ENCODE assay signal across 42 mouse cellular contexts in genomic region chr3:27950726-27951125, GRCm38 (mm10). TPM values are rescaled to one million over a fixed set of nuclear protein-coding genes. Genes with fewer than 3 reads are reported as not detected.
"Had no signal": no experiment of that assay in that cellular context is flagged by ENCODE, and none has a peak within 500 bp of the region (broad histone marks: within the 10 kb centered on the region; RNA-seq: fewer than 3 reads in every experiment).

No protein-coding gene starts in this region.

- DNase-seq: left cerebral cortex, postnatal 4 days; liver; liver, embryonic 13.5 days; liver, postnatal 0 days; lung, adult 18-20 months; lung, adult 2 months; lung, embryonic 14.5 days; lung, postnatal 10 days; lung, postnatal 14 days; lung, postnatal 36 days; lung, postnatal 4 days; midbrain, embryonic 14.5 days had no signal

- H3K4me1 ChIP-seq: limb, embryonic 15.5 days; liver, embryonic 12.5 days; liver, embryonic 13.5 days; liver, embryonic 15.5 days; lung, embryonic 15.5 days; megakaryocyte, embryonic 14.5 days; midbrain, embryonic 12.5 days; midbrain, embryonic 13.5 days; midbrain, embryonic 15.5 days; neural tube, embryonic 12.5 days; neural tube, embryonic 13.5 days had no signal

- H3K4me2 ChIP-seq: limb, embryonic 12.5 days; limb, embryonic 13.5 days; limb, embryonic 15.5 days; liver, embryonic 12.5 days; liver, embryonic 13.5 days; liver, embryonic 15.5 days; lung, embryonic 14.5 days; lung, embryonic 15.5 days; midbrain, embryonic 11.5 days; midbrain, embryonic 12.5 days; midbrain, embryonic 13.5 days; midbrain, embryonic 15.5 days; neural tube, embryonic 12.5 days; neural tube, embryonic 13.5 days had no signal

- ATAC-seq: liver, embryonic 12.5 days; liver, postnatal 0 days; lung, postnatal 0 days; midbrain, embryonic 13.5 days; midbrain, embryonic 15.5 days; midbrain, embryonic 16.5 days had no signal

- H3K4me3 ChIP-seq: limb, embryonic 10.5 days; limb, embryonic 12.5 days; limb, embryonic 13.5 days; limb, embryonic 15.5 days; liver, embryonic 12.5 days; liver, embryonic 13.5 days; liver, embryonic 15.5 days; lung, embryonic 15.5 days; megakaryocyte, embryonic 14.5 days; midbrain, embryonic 10.5 days; midbrain, embryonic 12.5 days; midbrain, embryonic 13.5 days; midbrain, embryonic 15.5 days; myocyte; neural tube, embryonic 12.5 days; neural tube, embryonic 13.5 days had no signal

- H3K9ac ChIP-seq: limb, embryonic 12.5 days; limb, embryonic 13.5 days; limb, embryonic 15.5 days; liver, embryonic 12.5 days; liver, embryonic 13.5 days; liver, embryonic 14.5 days; liver, embryonic 15.5 days; liver, postnatal 0 days; lung, embryonic 14.5 days; lung, embryonic 15.5 days; midbrain, embryonic 12.5 days; midbrain, embryonic 13.5 days; midbrain, embryonic 15.5 days; neural tube, embryonic 12.5 days; neural tube, embryonic 13.5 days had no signal

- H3K36me3 ChIP-seq: limb, embryonic 10.5 days; limb, embryonic 12.5 days; limb, embryonic 13.5 days; liver, embryonic 12.5 days; liver, embryonic 13.5 days; liver, embryonic 15.5 days; lung, embryonic 15.5 days; midbrain, embryonic 10.5 days; midbrain, embryonic 12.5 days; midbrain, embryonic 13.5 days; midbrain, embryonic 15.5 days; neural tube, embryonic 12.5 days; neural tube, embryonic 13.5 days had no signal

- H3K27ac ChIP-seq: limb, embryonic 10.5 days; limb, embryonic 12.5 days; limb, embryonic 13.5 days; limb, embryonic 15.5 days; liver, embryonic 12.5 days; liver, embryonic 13.5 days; liver, embryonic 14.5 days; liver, embryonic 15.5 days; lung, embryonic 15.5 days; macrophage; midbrain, embryonic 10.5 days; midbrain, embryonic 12.5 days; midbrain, embryonic 13.5 days; midbrain, embryonic 15.5 days; neural tube, embryonic 12.5 days; neural tube, embryonic 13.5 days had no signal

- H3K27me3 ChIP-seq: limb, embryonic 12.5 days; limb, embryonic 13.5 days; limb, embryonic 15.5 days; liver, embryonic 12.5 days; liver, embryonic 13.5 days; liver, embryonic 15.5 days; lung, embryonic 15.5 days; midbrain, embryonic 12.5 days; midbrain, embryonic 13.5 days; midbrain, embryonic 15.5 days; neural tube, embryonic 12.5 days; neural tube, embryonic 13.5 days had no signal

- H3K9me3 ChIP-seq: limb, embryonic 10.5 days; limb, embryonic 12.5 days; limb, embryonic 13.5 days; limb, embryonic 15.5 days; liver, embryonic 12.5 days; liver, embryonic 13.5 days; liver, embryonic 15.5 days; lung, embryonic 15.5 days; megakaryocyte, embryonic 14.5 days; midbrain, embryonic 10.5 days; midbrain, embryonic 12.5 days; midbrain, embryonic 13.5 days; midbrain, embryonic 15.5 days; neural tube, embryonic 12.5 days; neural tube, embryonic 13.5 days had no signal

RNA-seq across cellular contexts. Expression of gene Tmem212, which starts 54.6 kb away (rescaled TPM):
- total RNA-seq: left cerebral cortex, postnatal 25 days; liver, adult 2 months; megakaryocyte progenitor cell, adult 5-6 weeks; megakaryocyte, adult 5-6 weeks; megakaryocyte-erythroid progenitor cell, adult 5-6 weeks; monocyte, adult 5-6 weeks had no signal
- polyA plus RNA-seq: limb, embryonic 10.5 days; limb, embryonic 11.5 days; limb, embryonic 12.5 days; limb, embryonic 13.5 days; limb, embryonic 14.5 days; limb, embryonic 15.5 days; liver, adult 2 months; liver, embryonic 12.5 days; liver, embryonic 13.5 days; liver, embryonic 14.5 days; liver, embryonic 15.5 days; liver, embryonic 16.5 days; lung, embryonic 14.5 days; macrophage; midbrain, embryonic 10.5 days; midbrain, embryonic 11.5 days; midbrain, embryonic 12.5 days; midbrain, embryonic 13.5 days; midbrain, embryonic 14.5 days; myocyte; neural tube, embryonic 11.5 days; neural tube, embryonic 12.5 days; neural tube, embryonic 13.5 days had no signal
